Mouse (Mus musculus) heart, embryonic 15.5 days (tissue): ENCODE results near the gene Ube3b. TPM values are rescaled to one million over a fixed set of nuclear protein-coding genes. Genes with fewer than 3 reads are reported as not detected.

Experiments
- ATAC-seq: fragments of 200-750 bp; cut with Nextera tagmentation; replicated peaks from 2 replicates; pipeline ENCODE4 v1.8.0; 2017; ENCODE audit warnings: low read depth, moderate TSS enrichment; ENCODE audit not compliant: insufficient number of reproducible peaks, insufficient read depth, low FRiP score
- H3K27ac ChIP-seq: fragments of 300-500 bp; sonication (generic); 2 replicates; pipeline ENCODE4 v1.5.1; 2015; ENCODE audit warnings: mild to moderate bottlenecking, inconsistent platforms
- H3K27me3 ChIP-seq: fragments of 300-500 bp; sonication (generic); 2 replicates; pipeline ENCODE4 v1.6.1; 2015; ENCODE audit warnings: inconsistent platforms
- H3K36me3 ChIP-seq: fragments of 300-500 bp; sonication (generic); 2 replicates; pipeline ENCODE4 v1.6.1; 2015; ENCODE audit warnings: mild to moderate bottlenecking, inconsistent platforms
- H3K4me1 ChIP-seq: fragments of 300-500 bp; sonication (generic); replicated peaks from 2 replicates; pipeline ENCODE4 v1.6.1; 2015; ENCODE audit warnings: inconsistent platforms
- H3K4me2 ChIP-seq: fragments of 300-500 bp; sonication (generic); 2 replicates; pipeline ENCODE4 v1.6.1; 2015; ENCODE audit warnings: inconsistent platforms, mild to moderate bottlenecking, moderate library complexity
- H3K4me3 ChIP-seq: fragments of 300-500 bp; sonication (generic); 2 replicates; pipeline ENCODE4 v1.5.1; 2015; ENCODE audit warnings: mild to moderate bottlenecking, inconsistent platforms
- H3K9ac ChIP-seq: fragments of 300-500 bp; sonication (generic); 2 replicates; pipeline ENCODE4 v1.6.1; 2015; ENCODE audit warnings: mild to moderate bottlenecking, inconsistent platforms
- H3K9me3 ChIP-seq: fragments of 300-500 bp; sonication (generic); replicated peaks from 2 replicates; pipeline ENCODE4 v1.6.1; 2016; ENCODE audit warnings: inconsistent platforms
- WGBS: fragments of 180-500 bp; shearing (Covaris S2); methylation state at CpG from one replicate; pipeline ENCODE4 v1.1.7; 2015; ENCODE audit warnings: mixed read lengths; 5-methylcytosine and 5-hydroxymethylcytosine counted together
- microRNA-seq: library from miRNA; unstranded; fragments of <30 nt; microRNA quantifications from one replicate; pipeline ENCODE4, GENCODE M21; 2016
- polyA plus RNA-seq: library from polyadenylated mRNA; unstranded; fragments of >200 nt; fragmentation: Nextera tagmentation; extraction: Ambion mirVana; gene quantifications from 2 replicates; pipeline ENCODE4 v1.2.1, GENCODE M21; 2015

The Ube3b gene
- polyA plus RNA-seq, 1 experiment from 2014 or later: 36.2 TPM

GRCm38 (mm10) chr5:114462067-114463040 lies 81.9 kb downstream of the Ube3b start:
- Histone ChIP-seq H3K4me3 (no peak overlapping the region), H3K27ac (no peak overlapping the region), H3K9me3 (no peaks in the 10 kb centered on the region), H3K27me3 (peaks cover 17% of the 10 kb centered on the region), H3K9ac (no peak overlapping the region), H3K36me3 (no peaks in the 10 kb centered on the region), H3K4me2 (no peak overlapping the region), H3K4me1 (peaks cover 26% of the 10 kb centered on the region)
- WGBS: 77% methylated on average over 24 of the region's 24 CpGs
- no peak for ATAC-seq

- Histone ChIP-seq H3K27ac (no peak overlapping the region), H3K36me3 (no peaks in the 10 kb centered on the region), H3K4me2 (no peak overlapping the region), H3K27me3 (peaks cover 9% of the 10 kb centered on the region), H3K9ac (no peak overlapping the region), H3K4me1 (peaks cover 27% of the 10 kb centered on the region), H3K9me3 (no peaks in the 10 kb centered on the region), H3K4me3 (no peak overlapping the region)
- 77% methylated on average over 2 of the region's 2 CpGs for WGBS
- no peak for ATAC-seq
Measured at GRCm38 (mm10) chr5:114464561-114464960, 84.2 kb downstream of the Ube3b start.

DNA sequence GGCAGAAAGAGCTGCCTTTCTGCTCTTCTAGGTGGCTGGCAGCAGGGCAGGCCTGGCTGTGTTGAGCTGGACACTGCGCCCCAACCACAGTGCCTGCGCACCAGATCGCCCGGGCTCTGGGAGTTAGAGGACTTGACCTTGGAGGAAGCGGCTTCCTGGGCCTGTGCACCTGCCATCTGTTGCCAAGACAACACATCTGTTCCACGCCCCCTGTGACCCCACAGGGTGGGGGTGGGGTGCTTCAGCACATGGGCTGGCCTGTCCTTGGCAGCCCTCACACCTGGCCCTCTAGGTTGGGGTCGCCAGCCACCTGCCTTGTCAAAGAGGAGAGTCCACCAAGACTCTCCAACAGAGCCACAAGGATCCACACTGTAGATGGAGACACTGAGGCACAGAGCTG lies 85.2 kb downstream of the Ube3b start:
- Histone ChIP-seq H3K4me3 (no peak overlapping the region), H3K4me2 (no peak overlapping the region), H3K4me1 (peaks cover 27% of the 10 kb centered on the region), H3K9ac (no peak overlapping the region), H3K27ac (no peak overlapping the region), H3K27me3 (no peaks in the 10 kb centered on the region), H3K9me3 (no peaks in the 10 kb centered on the region), H3K36me3 (no peaks in the 10 kb centered on the region)
- 71% methylated on average over 7 of the region's 7 CpGs for WGBS
- ATAC-seq: no peak

- peak overlapping the region; percentile 70 for H3K27ac ChIP-seq
- WGBS: 2% methylated on average over 11 of the region's 11 CpGs
- peak overlapping the region; percentile 20 for H3K9ac ChIP-seq
- H3K9me3 ChIP-seq: no peaks in the 10 kb centered on the region
- 0 out of 2 replicates have a peak, but pooled peaks have one; percentile 48 for ATAC-seq
- H3K4me3 ChIP-seq: peak overlapping the region; percentile 39
- no peaks in the 10 kb centered on the region for H3K27me3 ChIP-seq
- H3K36me3 ChIP-seq: no peaks in the 10 kb centered on the region
- peak overlapping the region; percentile 66 for H3K4me2 ChIP-seq
- peaks cover 23% of the 10 kb centered on the region for H3K4me1 ChIP-seq
Measured at GRCm38 (mm10) chr5:114467019-114467418, 86.6 kb downstream of the Ube3b start.

DNA sequence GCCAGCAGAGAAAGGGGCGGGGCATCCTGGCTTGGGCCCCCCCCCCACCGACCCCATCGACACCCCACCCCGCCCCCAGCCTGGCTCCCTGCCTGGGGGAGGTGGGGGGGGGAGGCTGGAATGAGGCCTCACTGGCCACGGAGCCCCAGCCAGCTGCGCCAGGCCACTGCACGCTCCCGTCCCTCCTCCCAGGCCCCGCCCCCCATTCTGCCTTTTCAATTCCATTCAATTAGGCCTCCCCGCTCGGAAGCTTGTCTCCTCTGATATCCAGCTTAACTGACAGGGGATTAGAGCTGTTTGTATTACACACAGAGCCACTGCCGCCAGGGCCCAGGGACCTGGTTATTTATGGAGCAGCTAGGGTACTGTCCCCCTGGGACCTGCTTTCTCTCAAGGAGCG lies 87.0 kb downstream of the Ube3b start:
- H3K27ac ChIP-seq: peak overlapping the region; percentile 70

DNA sequence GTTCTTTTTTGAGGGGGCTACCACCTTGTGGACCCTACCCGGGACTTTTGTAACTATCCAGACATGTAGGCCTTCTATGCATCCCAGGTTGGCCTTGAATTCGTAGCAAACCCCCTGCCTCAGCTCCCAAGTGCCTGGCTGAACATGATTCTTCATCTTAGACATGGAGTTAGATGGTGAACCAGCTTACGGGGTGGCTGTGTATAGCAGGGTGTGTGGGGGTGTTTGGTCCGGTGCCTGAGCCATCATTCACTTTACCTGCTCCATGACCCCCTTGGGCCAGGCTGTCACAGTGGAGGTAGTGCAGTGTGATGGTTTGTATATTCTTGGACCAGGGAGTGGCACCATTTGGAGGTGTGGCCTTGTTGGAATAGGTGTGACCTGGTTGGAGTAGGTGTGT lies 87.6 kb downstream of the Ube3b start:
- H3K9me3 ChIP-seq: no peaks in the 10 kb centered on the region
- H3K4me3 ChIP-seq: no peak overlapping the region
- H3K36me3 ChIP-seq: no peaks in the 10 kb centered on the region
- H3K9ac ChIP-seq: peak overlapping the region; percentile 20; the same call in 1 of the 2 replicates
- ATAC-seq: no peak
- no peaks in the 10 kb centered on the region for H3K27me3 ChIP-seq
- peaks cover 23% of the 10 kb centered on the region for H3K4me1 ChIP-seq
- H3K27ac ChIP-seq: peak overlapping the region; percentile 70
- 71% methylated on average over 4 of the region's 4 CpGs for WGBS
- H3K4me2 ChIP-seq: peak overlapping the region; percentile 66

More for the DNA sequence above, 87.0 kb downstream of the Ube3b start:
- Histone ChIP-seq H3K4me1 (peaks cover 23% of the 10 kb centered on the region), H3K4me3 (peak overlapping the region; percentile 39), H3K36me3 (no peaks in the 10 kb centered on the region), H3K9ac (peak overlapping the region; percentile 20), H3K9me3 (no peaks in the 10 kb centered on the region), H3K27me3 (no peaks in the 10 kb centered on the region), H3K4me2 (peak overlapping the region; percentile 66)
- ATAC-seq: peak; percentile 77
- WGBS: 4% methylated on average over 12 of the region's 13 CpGs

- H3K4me2 ChIP-seq: no peak overlapping the region
- peaks cover 19% of the 10 kb centered on the region for H3K4me1 ChIP-seq
- no peaks in the 10 kb centered on the region for H3K9me3 ChIP-seq
- no peaks in the 10 kb centered on the region for H3K36me3 ChIP-seq
- no peaks in the 10 kb centered on the region for H3K27me3 ChIP-seq
- H3K27ac ChIP-seq: no peak overlapping the region
- no peak overlapping the region for H3K9ac ChIP-seq
- WGBS: 76% methylated on average over 3 of the region's 3 CpGs
- H3K4me3 ChIP-seq: no peak overlapping the region
- ATAC-seq: no peak
Measured at GRCm38 (mm10) chr5:114470359-114470758, 90.0 kb downstream of the Ube3b start.

Small RNA genes within 50 kb of the gene (microRNA-seq; reads per million reads assigned to microRNA genes)
- gene Mir7027: not detected

Other genes with a start within 250 kb of the Ube3b start
- gene Acacb, start 234.1 kb upstream of the Ube3b start, polyA plus RNA-seq: 11.3 and 12.2 TPM in 2 replicates
- 0.11 and 0.20 TPM in 2 replicates for gene Foxn4, start 106.8 kb upstream of the Ube3b start, polyA plus RNA-seq
- 2.0 and 2.6 TPM in 2 replicates for gene Myo1h, start 91.4 kb upstream of the Ube3b start, polyA plus RNA-seq
- gene Kctd10, start 99 bp upstream of the Ube3b start, polyA plus RNA-seq: 93.8 and 113 TPM in 2 replicates
- 19.7 and 24.3 TPM in 2 replicates for gene Mmab, start 63.5 kb downstream of the Ube3b start, polyA plus RNA-seq
- gene Mvk, start 63.7 kb downstream of the Ube3b start, polyA plus RNA-seq: 13.6 and 20.5 TPM in 2 replicates
- 0.74 and 1.6 TPM in 2 replicates for gene Fam222a, start 187.4 kb downstream of the Ube3b start, polyA plus RNA-seq